Mouse (Mus musculus) retina, postnatal 1 day (tissue): ENCODE data around the gene Rasgef1c.
A peak's percentile ranks its signal among the peaks of the same experiment; 100 is the strongest.

Experiments
- DNase-seq: peaks from one replicate; pipeline ENCODE4 v3.0.0-alpha.2; 2012

The Rasgef1c gene

DNA sequence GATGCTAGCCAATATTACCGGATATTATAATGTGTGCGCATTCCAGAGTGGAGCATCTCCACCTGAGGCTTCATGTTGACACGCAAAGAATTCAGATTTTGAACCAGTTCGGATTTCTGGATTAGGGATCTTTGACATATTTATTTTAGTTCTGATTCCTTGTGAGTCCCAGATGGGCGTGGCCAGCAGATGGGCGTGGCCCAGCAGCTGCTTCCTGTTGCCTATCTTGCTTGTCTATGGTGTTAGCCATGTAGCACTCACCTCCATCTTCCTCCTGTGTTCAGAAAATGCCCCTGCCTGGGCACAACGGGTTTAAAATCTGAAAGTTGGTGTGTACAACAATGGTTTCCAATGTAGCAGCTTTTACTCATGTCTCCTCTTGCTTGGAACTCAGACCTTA is 24.5 kb downstream of the Rasgef1c start:
- DNase-seq, result no peak

DNA sequence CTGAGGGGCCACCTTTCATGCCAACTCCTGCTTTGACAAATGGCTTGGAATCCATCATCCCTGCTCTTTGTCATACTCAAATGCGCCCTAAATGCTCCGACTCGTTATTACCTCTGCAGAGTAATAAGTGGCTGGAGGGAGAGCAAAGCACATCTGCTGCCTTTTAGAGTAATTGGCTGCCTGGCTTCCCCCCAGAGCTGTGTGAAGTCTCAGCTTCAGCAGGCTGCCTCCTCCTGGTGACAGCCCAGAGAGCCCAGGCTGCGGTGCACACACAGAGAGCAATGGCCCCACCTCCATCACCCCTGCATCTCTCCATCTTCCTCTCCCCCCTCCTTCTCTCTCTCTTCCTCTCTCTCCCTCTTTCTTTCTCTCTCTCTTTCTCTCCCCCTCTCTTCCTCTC is 25.5 kb downstream of the Rasgef1c start:
- DNase-seq, result peak; percentile 40

DNA sequence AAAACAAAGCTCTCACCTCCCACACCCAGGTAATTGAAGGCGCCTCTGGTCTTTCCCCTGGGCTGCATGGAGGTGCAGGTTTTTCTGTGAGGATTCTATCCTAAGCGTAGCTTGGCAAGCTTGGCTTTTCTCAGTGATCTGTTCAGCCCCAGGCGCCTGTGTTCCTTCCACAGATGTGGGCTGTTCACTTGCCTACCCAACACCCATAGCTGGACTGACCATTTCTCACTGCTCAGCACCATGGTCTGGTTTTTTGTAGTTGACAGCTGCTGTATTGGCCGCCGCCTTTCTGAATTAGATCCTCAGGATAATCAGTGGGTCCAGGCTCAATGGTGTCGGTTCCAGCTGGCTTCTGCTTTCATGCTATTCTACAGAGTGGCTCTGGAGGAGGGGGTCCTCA is 26.0 kb downstream of the Rasgef1c start:
- no peak for DNase-seq

DNA sequence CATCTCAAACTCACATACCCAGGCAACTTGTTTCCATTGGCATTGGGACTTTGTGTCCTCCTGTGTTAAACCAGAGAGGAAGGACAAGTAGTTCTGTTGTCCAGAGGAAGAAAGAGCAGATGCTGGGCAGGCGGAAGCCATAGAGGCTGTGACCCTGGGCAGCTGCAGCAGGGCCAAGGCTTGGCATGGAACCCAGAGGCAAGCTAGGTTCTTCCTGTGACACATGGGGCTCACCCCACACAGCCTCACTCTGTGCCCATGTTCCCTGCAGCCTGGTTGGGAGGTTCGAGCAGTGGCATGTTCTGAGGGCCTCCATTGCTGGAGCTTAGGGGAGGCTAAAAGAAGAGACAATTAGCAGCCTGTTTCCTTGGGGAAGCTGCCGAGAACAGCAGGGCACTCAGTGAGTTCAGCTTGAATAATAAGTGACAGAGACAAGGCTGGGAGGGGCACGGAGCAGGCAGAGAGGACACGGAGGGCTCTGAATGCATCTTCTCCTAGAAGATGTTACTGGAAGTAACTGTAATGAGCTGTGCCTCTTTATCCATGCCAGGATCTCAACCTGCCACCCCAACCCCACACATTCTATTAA is 29.5 kb downstream of the Rasgef1c start:
- peak; percentile 49 for DNase-seq

DNA sequence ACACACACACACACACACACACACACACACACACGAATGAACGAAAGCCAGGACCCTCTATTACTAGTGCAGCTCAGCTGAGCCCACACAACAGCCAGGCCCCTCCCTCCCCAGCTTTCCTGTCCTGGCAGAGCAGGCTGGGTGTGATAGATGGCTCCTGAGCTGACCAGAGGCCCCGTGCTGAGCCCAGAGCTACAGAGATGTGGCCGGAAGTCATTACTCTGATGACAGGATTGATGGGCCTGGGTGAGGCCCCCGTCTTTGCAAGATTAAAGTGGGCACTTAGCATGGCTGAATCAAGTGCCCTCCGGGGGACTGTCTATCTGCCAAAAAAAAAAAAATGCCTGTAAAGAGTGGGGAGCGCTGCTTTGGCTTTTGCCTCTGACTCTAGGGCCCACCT is 30.2 kb downstream of the Rasgef1c start:
- DNase-seq, result peak; percentile 66

DNA sequence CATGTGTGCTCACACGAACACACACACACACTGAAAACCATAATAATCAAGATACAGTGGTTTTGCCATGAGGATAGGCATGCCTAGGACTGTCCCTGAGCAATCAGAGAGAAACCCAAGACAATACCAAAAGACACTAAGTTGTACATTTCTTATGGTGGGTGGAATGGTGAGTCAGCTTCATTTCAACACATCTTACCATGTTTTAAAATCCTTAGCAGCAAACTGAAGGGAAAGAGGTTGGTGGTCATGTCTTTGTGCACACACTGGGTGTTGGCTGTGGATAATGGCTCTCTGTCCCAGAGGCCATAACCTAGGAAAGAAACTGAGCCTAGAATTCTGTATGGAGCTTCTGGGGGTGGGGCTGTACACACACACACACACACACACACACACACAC is 32.2 kb downstream of the Rasgef1c start:
- DNase-seq, result no peak

DNA sequence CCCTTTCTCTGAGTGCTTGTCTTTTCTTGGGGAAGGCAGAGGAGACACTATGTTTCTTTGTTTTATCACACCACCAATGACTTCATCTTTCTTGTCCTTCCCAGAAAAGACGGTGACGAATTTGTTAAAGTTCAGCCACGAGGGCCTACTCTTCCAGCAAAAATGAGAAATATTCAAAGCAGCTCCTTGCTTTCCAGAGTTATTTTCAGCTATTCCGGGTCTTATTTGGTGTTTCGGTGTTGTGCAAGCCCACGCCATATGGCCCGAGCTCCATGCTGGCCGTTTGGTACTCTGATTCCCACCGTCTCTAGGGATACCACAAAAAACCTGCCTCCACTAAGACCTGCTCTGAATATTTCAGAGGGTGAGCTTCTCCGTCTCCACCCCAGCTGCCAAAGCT is 32.7 kb downstream of the Rasgef1c start:
- no peak for DNase-seq

DNA sequence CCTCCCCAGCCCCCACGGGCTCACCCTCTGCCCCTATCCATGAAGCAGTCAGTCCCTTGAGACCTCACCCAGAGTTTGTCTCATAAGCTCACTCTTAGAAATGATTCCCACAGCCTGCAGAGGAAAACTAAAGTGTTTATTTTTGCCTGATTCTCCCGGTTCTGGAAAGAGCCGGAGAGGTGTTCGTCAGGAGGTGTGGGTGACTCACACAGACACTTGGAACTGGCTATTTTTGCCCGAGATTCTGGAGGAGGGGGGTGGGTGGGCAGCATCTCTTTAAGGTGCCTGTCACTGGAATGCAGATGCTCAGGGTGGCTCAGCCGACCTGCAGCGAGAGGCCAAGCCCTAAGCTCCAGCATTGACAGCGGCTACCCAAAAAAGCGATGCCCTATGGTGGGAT is 34.8 kb downstream of the Rasgef1c start:
- DNase-seq, result no peak

DNA sequence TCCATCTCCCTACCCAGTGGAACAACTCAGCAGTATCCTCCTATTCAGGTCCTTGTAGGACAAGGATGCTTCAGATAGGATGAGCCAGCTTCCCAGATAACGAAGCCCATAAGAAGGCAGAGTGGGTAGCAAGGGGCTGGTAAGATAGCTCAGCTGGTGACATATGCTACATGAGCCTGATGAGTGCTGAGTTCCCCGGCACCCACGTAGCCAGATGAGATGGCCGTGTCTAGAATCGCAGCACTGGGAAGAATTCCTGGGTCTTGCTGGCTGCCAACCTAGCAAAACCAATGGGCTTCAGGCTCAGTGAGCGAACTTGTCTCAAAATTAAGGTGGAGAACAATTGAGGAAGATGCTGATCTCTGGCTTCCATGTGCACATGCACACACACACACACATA is 36.1 kb downstream of the Rasgef1c start:
- DNase-seq, result no peak

DNA sequence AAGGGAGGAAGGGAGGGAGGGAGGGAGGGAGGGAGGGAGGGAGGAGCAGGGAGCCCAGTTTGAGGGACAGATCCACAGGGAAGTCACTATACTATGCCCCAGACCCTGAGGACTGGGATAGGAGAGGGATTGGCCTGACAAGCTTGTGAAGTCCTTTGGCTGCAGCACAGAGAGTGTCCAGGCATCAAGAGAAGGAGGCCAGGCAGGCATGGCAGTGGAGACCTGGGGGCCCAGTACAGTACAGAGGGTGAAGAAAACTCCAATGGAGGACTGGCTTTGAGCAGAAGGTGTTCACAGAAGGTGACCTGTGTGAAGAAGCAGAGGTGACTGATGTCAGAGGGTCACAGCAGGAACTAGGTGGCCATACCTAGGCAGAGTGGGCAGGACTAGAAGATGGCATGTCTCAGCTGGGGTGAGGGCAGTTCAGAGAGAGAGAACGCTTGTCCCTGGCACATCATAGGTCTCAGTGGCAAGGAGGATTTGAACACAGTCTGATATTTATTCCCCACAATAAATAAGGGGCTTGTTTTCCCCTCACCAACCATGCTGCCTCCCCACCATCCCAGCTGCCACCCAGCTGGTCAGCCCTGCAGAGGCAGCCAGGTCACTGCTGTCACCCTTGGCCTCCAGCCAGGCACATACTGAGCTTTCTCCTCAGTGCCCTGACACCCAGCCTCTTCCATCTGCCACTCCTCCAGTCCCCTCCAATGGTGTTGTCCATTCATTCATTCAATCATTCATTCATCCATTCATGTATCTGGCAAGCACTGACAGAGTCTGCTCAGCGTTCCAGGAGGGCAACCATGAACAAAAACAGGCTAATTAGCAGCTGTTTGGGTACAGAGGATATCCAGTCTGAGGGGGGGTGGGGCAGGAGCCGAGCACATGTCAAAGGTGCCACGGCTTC is 36.9 kb downstream of the Rasgef1c start:
- peak; percentile 92 for DNase-seq

DNA sequence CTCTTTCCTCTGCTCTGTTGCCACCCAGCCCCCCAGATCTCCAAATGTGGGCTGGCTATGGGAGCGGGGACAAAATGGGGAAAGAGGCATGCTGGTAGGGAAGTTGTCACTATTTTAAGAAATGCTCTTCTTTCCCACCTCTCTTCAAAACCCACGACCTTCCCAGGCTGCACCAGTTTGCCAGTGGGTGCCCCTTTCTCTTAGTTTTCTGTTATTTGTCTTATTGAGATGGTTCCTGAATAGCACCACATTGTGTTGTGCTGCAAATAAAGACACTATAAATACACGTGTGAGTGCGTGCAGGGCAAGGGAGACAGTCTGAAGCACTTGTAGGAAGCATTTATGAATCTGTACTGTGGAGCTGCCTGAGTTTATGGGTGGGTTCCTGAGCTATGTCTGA is 41.2 kb downstream of the Rasgef1c start:
- DNase-seq, result no peak

DNA sequence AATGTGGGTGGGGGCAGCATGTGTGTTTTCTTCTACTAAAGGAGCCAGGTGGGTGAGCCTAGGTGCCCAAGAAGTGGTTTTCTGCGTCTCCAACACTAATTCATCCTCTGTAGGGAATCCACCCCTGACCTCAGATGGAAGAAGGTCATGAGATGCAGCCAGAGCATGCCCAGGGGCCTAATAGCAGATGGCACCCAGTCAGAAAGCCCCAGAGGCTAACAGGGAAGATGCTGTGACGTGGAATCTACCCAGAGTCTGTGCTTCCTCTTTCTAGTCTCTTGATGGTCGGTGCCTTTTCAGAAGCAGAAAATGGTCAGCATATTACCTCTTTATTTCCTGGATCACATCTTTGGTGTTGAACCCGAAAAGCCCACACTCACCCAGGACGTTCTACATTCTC is 42.3 kb downstream of the Rasgef1c start:
- no peak for DNase-seq

DNA sequence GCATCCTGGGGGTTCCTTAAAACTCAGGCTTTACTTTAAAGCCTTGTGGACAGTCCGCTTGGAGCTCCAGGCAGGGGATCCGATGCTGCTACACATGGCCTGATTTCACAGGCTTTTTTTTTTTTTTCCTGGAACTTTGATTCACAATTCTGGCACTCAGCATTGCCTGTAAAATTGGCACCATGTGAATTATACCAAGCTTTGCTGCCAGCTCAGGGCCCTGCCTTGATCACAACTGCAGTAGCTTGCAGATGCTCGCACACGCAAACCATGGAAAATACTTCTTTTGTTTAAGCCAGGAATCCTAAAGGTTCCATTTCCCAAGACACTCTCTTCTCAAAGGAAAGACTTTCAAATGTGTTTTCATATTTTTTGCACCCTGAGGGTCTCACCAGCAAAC is 44.1 kb downstream of the Rasgef1c start:
- no peak for DNase-seq

DNA sequence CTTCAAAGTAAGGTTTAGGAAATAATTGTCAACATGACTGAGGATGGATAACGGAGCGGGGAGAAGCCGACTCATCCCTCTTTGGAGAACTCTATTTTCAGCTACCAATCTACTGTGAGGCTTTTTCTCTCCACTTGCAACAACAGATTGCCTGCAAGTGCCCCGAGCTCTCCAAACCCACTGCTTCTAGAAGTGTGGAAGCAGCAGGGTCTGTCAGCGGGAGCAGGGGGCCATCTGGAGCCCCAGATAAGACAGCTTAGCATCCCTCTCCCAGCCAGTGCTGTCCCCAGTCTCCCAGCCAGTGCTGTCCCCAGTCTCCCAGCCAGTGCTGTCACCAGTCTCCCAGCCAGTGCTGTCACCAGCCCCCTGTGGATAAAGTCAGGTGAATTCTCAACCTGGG is 48.2 kb downstream of the Rasgef1c start:
- no peak for DNase-seq

DNA sequence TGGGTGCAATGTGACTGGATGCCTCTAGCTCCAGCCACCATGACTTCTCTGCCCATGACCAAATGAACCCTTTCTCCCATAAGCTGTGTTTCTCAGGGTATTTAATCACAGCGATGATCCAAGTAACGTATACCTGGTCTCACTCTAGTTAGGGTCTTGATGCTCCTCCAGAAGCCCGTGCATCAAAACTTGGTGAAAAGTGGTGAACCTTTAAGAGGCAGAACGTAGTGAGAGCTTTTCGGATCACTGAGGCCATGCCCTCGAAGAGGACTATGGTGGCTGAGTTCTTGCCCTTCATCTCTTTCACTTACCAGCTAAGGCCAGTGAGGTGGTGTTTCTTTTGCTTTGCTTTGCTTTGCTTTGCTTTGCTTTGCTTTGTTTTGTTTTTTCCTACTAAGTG is 52.0 kb downstream of the Rasgef1c start:
- no peak for DNase-seq

DNA sequence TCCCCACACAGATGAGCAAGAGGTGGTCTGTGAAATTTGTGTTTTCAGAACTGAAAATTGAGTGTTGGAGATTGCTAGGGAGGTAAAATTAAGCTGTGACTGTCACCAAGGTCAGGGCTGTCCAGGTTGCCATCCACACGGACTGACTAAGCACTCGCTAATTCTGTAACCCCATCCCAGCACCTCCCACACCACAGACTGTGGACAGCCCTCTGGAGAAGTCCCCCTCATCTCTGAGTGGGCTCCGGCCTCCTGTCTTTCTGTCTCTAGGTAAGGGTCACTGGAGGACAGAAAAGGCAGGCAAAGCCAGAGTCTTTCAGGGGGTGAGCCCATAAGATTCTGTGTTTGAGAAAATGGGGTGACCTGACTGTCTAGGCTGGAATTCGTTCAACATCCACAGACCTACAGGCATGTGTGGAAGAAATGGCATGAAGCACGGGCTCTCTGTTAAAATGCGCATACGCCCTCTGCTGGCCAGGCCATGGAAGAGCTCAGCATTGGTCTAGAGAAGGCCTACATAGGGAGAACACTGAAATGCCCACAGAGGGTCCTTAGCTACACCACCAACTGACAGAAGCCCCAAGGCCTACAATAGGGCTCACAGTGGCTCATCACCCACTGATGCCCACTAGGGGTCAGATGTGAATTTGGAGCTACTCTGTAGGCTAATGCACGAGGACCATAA is 54.1 kb downstream of the Rasgef1c start:
- DNase-seq, result peak; percentile 88

DNA sequence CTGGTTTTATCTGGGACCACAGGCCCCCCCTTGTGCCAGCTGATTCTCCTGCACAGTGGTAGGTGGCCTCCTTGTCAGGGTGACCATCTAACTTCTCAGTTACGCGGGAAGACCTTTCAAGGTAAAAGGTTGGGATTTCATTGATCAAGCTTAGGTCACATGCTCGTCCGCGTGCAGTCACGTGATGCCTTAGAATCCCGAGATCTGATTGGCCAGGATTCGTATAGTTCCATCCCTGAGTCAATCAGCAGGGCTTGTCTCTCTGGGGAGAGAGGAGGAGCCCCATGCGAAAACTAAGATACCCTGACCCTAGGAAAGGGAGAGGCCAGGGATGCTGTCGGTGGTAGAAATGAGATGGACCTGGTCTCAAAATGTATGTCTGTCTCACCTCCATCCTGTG is 56.4 kb downstream of the Rasgef1c start:
- no peak for DNase-seq

DNA sequence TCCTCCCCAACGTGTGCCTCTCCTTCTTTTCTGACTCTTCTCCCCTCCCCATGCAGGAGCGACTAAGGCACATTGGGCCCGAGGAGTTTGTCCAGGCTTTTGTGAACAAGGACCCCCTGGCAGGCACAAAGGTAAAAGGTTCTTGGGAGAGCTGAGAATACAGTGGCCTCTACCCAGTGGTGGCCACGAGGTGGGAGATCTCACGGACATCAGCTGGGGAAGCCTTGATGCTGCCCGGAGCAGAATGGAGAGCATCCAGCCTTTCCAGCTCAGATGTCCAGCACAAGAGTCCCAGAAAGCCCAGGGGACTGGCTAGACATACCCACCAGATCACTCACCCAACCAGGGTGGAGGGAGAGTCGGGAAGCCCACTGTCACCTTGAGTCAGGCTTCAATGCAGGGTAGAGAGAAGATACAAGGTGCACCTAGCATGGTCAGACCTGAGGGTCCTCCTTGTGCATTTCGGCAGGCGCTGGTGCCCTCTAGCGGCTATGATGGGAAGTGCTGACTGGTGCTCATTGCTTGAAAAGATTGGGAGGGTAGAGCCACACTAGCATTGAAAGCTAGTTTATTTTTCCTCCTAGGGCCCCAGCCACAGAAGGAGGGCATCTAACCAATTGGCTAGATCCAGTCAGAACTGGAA is 59.6 kb downstream of the Rasgef1c start:
- peak; percentile 82 for DNase-seq

DNA sequence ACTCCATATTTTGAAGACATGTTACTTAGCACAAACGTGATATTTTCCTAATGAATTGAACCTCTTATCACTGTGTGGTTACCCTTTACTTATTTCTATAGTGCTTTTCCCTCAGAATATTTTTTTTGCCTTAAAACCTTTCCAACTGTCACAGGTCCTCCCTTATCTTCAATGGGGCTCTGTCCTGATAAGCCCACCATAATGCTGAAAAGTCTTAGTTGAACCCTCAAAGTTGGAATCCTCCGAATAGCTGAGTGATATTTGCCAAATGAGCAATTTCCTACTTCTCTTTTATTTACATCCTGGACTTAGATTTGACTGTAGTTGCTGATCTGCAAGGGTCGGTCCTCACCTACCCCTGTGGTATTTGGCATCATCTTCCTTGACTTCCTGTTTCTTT is 63.7 kb downstream of the Rasgef1c start:
- DNase-seq, result no peak

DNA sequence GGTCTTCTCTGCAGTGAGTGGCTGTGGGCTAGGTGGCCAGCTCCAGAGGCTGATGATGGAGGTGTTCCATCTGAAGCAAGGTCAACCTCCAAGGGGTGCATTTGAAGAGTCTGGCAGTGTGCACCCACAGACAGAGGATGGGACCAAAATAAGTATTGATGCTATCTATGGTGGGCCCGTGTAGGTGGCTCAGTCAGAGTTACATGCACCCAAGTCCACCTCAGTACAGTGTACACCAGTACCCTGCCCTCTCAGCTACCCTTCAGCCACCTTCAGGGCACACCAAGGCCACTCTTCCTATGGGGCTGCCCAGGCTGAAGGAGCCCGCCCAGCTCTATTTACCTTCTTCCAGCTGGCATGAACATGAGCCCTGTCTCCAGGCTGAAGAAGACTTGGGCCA is 68.1 kb downstream of the Rasgef1c start:
- no peak for DNase-seq

DNA sequence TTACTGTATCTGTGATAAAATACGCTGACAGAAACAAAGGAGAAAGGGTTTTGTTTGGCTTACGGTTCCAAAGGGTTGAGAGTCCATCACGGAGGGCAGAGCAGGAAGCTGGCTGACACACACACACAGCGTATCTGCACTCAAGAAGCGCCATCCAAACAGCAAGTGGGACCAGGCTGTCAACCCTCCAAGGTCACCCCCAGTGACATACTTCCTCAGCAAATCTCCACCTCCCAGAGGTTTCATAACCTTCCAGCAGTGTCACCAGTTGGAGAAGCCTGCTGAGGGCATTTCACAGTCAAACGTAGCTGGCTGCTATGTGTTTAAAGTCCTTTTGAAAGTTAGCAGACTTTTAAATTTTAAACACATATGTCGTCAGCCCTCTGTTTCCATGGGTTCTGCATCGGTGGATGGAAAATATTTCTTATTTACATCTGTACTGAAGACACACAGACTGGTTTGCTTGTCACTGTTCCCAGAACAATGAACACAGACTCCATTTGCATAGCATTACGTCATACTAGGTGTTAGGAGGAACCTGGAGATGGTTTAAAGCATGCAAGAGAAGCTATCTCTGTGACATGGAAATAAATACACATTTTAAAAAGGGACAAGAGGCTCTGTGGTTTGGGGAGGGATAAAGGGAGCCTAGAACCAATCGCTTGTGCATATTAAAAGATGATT is 72.2 kb downstream of the Rasgef1c start:
- DNase-seq, result no peak

DNA sequence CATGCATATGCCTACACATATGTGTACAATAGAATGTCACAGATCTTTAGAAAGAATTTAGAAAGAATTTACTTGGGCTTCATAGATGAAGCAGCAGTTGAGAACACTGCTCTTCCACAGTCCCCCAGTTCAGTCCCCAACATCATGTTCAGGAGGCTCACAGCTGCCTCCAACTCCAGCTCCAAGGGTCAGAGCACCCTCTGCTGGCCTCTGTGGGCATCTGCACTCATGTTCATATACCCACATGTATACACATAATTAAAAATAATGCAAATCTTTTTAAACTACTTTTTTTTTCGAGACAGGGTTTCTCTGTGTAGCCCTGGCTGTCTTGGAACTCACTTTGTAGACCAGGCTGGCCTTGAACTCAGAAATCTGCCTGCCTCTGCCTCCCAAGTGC is 73.0 kb downstream of the Rasgef1c start:
- no peak for DNase-seq

DNA sequence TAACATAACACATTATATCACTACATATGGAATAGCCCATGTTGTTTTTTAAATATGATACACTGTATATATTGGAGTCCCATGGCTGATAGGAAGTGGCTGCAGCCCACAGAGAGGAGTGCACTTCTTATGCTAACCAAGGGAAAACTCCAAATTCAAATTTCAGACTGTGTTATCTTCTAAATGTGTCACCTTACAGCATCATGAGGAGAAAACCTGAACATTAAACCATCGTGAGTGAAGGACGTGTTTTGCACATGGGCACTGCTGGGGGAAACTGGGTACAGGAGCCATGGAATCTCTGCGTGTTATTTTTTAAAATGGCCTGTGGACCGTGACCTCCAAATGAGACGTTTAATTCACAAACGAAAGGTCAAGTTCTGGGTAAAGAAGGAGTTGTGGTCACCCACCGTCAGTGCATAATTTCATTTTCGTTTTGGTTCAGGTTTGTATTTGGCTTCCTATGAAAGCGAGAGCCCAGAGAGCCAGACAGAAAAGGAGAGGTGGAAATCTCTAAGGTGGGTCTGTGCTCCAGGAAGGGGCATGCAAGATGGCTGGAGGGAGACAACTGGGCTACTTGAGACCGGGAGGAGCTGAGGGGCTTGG is 76.4 kb downstream of the Rasgef1c start:
- no peak for DNase-seq
